Mouse (Mus musculus) heart, embryonic 12.5 days (tissue): ENCODE results near the gene Tas2r135. TPM values are rescaled to one million over a fixed set of nuclear protein-coding genes. Genes with fewer than 3 reads are reported as not detected.

Experiments
- ATAC-seq: fragments of 200-750 bp; cut with Nextera tagmentation; 2 replicates; pipeline ENCODE4 v1.8.0; 2017; ENCODE audit warnings: moderate TSS enrichment, moderate library complexity; ENCODE audit not compliant: insufficient number of reproducible peaks, low FRiP score
- H3K27ac ChIP-seq: fragments of 300-500 bp; sonication (generic); 2 replicates; pipeline ENCODE4 v1.5.1; 2016; ENCODE audit warnings: mild to moderate bottlenecking, moderate library complexity; ENCODE audit not compliant: poor library complexity, severe bottlenecking
- H3K27me3 ChIP-seq: fragments of 300-500 bp; sonication (generic); replicated peaks from 2 replicates; pipeline ENCODE4 v1.6.1; 2016; ENCODE audit warnings: mild to moderate bottlenecking, moderate library complexity
- H3K36me3 ChIP-seq: fragments of 300-500 bp; sonication (generic); 2 replicates; pipeline ENCODE4 v1.6.1; 2016; ENCODE audit warnings: mild to moderate bottlenecking, moderate library complexity
- H3K4me1 ChIP-seq: fragments of 300-500 bp; sonication (generic); replicated peaks from 2 replicates; pipeline ENCODE4 v1.6.1; 2016; ENCODE audit warnings: mild to moderate bottlenecking
- H3K4me2 ChIP-seq: fragments of 300-500 bp; sonication (generic); 2 replicates; pipeline ENCODE4 v1.6.1; 2016; ENCODE audit warnings: mild to moderate bottlenecking, moderate library complexity
- H3K4me3 ChIP-seq: fragments of 300-500 bp; sonication (generic); 2 replicates; pipeline ENCODE4 v1.5.1; 2016; ENCODE audit warnings: mild to moderate bottlenecking
- H3K9ac ChIP-seq: fragments of 300-500 bp; sonication (generic); 2 replicates; pipeline ENCODE4 v1.6.1; 2016; ENCODE audit warnings: mild to moderate bottlenecking, moderate library complexity
- H3K9me3 ChIP-seq: fragments of 300-500 bp; sonication (generic); replicated peaks from 2 replicates; pipeline ENCODE4 v1.6.1; 2016; ENCODE audit warnings: mild to moderate bottlenecking, moderate library complexity
- WGBS: fragments of 180-500 bp; shearing (Covaris S2); methylation state at CpG from one replicate; pipeline ENCODE4 v1.1.7; 2016; 5-methylcytosine and 5-hydroxymethylcytosine counted together
- polyA plus RNA-seq: library from polyadenylated mRNA; unstranded; fragments of >200 nt; fragmentation: Nextera tagmentation; extraction: Ambion mirVana; gene quantifications from 2 replicates; pipeline ENCODE4 v1.2.1, GENCODE M21; 2016

Gene Tas2r135
- polyA plus RNA-seq, 1 experiment from 2014 or later = not detected

DNA sequence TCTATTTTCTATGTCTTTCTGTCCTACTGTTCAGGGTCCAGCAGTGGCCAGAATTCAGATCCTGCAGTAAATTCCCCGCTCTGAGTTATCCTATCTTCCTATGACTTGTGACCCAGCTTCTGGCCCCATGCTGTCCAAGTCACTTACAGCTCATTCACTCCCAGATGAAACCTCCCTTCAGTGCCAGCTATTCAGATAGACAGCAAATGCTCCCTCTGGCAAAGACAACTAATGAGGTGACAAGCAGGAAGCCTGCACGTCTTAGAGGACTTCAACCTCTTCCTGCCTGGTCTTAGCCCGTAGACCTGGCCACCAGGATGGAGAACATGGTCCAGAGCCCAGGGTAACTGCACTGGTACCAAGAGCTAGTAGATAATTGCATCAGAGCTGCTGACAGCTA, 42.3 kb upstream of the Tas2r135 start:
- Histone ChIP-seq H3K9ac (0 out of 2 replicates have a peak overlapping the region, but pooled peaks have one; percentile 44), H3K36me3 (peaks cover 41% of the 10 kb centered on the region), H3K9me3 (no peaks in the 10 kb centered on the region), H3K27ac (peak overlapping the region; percentile 54; the same call in 1 of the 2 replicates), H3K4me1 (peaks cover 55% of the 10 kb centered on the region), H3K27me3 (no peaks in the 10 kb centered on the region), H3K4me3 (no peak overlapping the region), H3K4me2 (no peak overlapping the region; the same call in 1 of the 2 replicates)
- 43% methylated on average over 3 of the region's 3 CpGs for WGBS
- ATAC-seq = no peak

GRCm38 (mm10) chr6:42364066-42364465, 41.2 kb upstream of the Tas2r135 start:
- Histone ChIP-seq H3K27me3 (no peaks in the 10 kb centered on the region), H3K4me2 (no peak overlapping the region), H3K9me3 (no peaks in the 10 kb centered on the region), H3K9ac (no peak overlapping the region), H3K27ac (no peak overlapping the region), H3K36me3 (peaks cover 30% of the 10 kb centered on the region), H3K4me1 (peaks cover 45% of the 10 kb centered on the region), H3K4me3 (no peak overlapping the region)
- ATAC-seq = no peak
- 74% methylated on average over 4 of the region's 4 CpGs for WGBS

GRCm38 (mm10) chr6:42364607-42365006, 40.6 kb upstream of the Tas2r135 start:
- peaks cover 24% of the 10 kb centered on the region for H3K36me3 ChIP-seq
- H3K4me3 ChIP-seq = no peak overlapping the region
- H3K27me3 ChIP-seq = no peaks in the 10 kb centered on the region
- no peak overlapping the region for H3K4me2 ChIP-seq
- H3K4me1 ChIP-seq = peaks cover 41% of the 10 kb centered on the region
- WGBS = 81% methylated on average over 15 of the region's 15 CpGs
- no peaks in the 10 kb centered on the region for H3K9me3 ChIP-seq
- H3K9ac ChIP-seq = no peak overlapping the region
- H3K27ac ChIP-seq = no peak overlapping the region
- no peak for ATAC-seq

DNA sequence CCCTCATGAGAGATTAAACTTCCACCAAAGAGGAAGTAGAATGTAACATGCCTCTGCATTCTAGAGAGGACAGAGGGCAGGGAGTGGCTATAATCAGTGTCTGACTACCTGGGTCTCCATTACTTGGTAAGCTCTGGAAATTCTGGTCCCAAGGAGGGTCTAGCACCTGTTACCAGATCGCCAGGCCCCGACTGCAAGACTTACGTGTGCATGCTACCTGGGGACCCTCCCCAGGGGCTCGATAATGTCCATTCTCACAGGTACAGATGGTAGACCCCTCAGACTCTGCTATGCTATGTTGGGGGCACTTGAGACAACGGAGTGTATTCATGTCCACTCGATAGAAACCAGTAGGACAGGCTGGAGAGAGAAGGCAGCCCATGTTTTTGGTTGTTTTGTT, 40.0 kb upstream of the Tas2r135 start:
- Histone ChIP-seq H3K4me2 (no peak overlapping the region), H3K9me3 (no peaks in the 10 kb centered on the region), H3K27ac (no peak overlapping the region), H3K27me3 (no peaks in the 10 kb centered on the region), H3K4me1 (peaks cover 41% of the 10 kb centered on the region), H3K9ac (no peak overlapping the region), H3K36me3 (peaks cover 18% of the 10 kb centered on the region), H3K4me3 (no peak overlapping the region)
- no peak for ATAC-seq
- 88% methylated on average over 6 of the region's 6 CpGs for WGBS

DNA sequence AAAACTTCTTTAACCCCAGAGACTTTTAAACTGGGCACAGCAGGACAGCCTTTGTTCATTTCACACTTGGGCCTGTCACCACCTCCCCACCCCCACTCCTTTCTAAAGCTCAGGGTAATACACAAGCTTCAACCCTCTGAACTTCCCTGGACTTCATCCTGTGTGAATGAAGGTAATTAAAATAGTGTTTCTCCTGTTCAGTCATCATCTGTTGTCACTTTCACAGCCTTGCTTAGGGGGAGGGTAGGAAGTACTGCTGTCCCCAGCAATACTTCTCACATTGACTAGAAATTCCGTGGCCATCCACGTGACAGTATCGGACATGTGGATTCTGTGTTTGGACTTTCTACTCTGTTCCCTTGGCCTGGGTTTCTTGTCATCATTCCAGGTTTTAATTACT, 35.4 kb upstream of the Tas2r135 start:
- Histone ChIP-seq H3K27ac (peak overlapping the region; percentile 43; the same call in 1 of the 2 replicates), H3K36me3 (no peaks in the 10 kb centered on the region), H3K4me1 (peaks cover 45% of the 10 kb centered on the region), H3K4me2 (peak overlapping the region; percentile 40), H3K9me3 (no peaks in the 10 kb centered on the region), H3K27me3 (no peaks in the 10 kb centered on the region), H3K9ac (no peak overlapping the region), H3K4me3 (no peak overlapping the region)
- peak; percentile 43; the same call in 1 of the 2 replicates for ATAC-seq
- 12% methylated on average over 3 of the region's 3 CpGs for WGBS

GRCm38 (mm10) chr6:42370630-42371363, 34.4 kb upstream of the Tas2r135 start:
- no peaks in the 10 kb centered on the region for H3K27me3 ChIP-seq
- no peaks in the 10 kb centered on the region for H3K9me3 ChIP-seq
- 58% methylated on average over 4 of the region's 4 CpGs for WGBS
- H3K9ac ChIP-seq = no peak overlapping the region
- H3K4me3 ChIP-seq = no peak overlapping the region
- no peaks in the 10 kb centered on the region for H3K36me3 ChIP-seq
- no peak overlapping the region for H3K27ac ChIP-seq
- peaks cover 54% of the 10 kb centered on the region for H3K4me1 ChIP-seq
- no peak for ATAC-seq
- no peak overlapping the region for H3K4me2 ChIP-seq

DNA sequence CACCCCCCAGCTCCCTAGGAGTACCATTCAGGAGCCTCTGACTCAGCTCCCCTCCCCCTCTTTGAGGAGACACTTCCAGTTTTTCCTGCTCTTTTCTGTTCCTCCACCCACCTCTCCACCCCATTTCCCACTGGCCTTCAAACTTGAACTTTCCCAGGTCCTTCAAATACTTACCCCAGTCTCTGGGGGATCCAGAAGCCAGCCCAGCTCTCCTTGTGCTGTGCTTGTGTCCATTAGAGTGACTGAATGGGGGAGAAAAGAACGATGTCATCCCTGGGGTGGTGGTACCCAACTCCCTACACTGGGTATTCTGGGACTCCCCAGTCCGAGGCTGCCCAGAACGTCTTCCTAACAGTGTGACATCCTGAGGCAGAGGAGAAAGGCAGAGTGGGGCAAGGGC, 33.2 kb upstream of the Tas2r135 start:
- no peaks in the 10 kb centered on the region for H3K27me3 ChIP-seq
- no peak overlapping the region; the same call in 1 of the 2 replicates for H3K9ac ChIP-seq
- H3K4me1 ChIP-seq = peaks cover 66% of the 10 kb centered on the region
- 8% methylated on average over 3 of the region's 3 CpGs for WGBS
- no peak overlapping the region for H3K4me3 ChIP-seq
- no peaks in the 10 kb centered on the region for H3K9me3 ChIP-seq
- H3K36me3 ChIP-seq = no peaks in the 10 kb centered on the region
- no peak overlapping the region for H3K27ac ChIP-seq
- ATAC-seq = no peak
- H3K4me2 ChIP-seq = peak overlapping the region; percentile 97

GRCm38 (mm10) chr6:42372421-42372815, 32.8 kb upstream of the Tas2r135 start:
- ATAC-seq = 0 out of 2 replicates have a peak, but pooled peaks have one; percentile 19
- Histone ChIP-seq H3K4me1 (peaks cover 66% of the 10 kb centered on the region), H3K9ac (peak overlapping the region; percentile 79), H3K9me3 (no peaks in the 10 kb centered on the region), H3K4me3 (peak overlapping the region; percentile 58), H3K4me2 (peak overlapping the region; percentile 97), H3K36me3 (no peaks in the 10 kb centered on the region), H3K27me3 (no peaks in the 10 kb centered on the region), H3K27ac (0 out of 2 replicates have a peak overlapping the region, but pooled peaks have one; percentile 49)
- WGBS = 21% methylated on average over 9 of the region's 9 CpGs

DNA sequence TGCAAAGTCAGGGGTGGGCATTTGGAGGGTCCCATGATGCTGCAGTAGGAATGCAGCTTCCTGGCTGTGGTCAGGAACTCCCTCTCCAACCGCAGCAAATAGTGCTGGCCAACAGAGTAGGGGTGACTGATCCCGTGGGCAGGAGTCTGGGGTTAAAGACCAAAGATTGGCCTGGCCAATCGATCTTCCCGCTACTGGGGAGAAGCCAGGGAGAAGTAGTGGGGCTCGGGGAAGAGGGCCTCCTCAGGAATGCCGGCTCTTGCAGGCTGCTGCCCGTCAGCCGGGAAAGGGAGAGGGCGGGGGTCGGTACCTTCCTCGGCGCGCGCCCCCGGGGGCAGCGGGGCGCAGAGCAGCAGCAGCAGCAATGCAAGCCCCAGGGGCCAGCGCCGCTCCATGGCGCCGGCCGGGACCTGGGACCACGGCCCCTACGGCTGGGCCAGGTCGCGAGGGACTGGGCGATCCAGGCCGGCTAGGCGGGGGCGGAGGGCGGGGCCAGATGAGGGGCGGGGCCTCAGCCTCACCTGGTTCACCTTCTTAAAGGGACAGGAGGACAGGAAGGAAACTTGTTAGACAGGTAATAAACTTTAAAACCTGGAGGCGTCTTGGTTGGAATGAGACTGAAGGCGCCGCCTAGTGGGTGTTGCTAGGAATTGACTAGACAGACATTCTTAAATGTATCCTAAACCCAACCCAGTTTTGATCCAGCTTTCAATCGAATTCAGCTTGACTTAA, 32.3 kb upstream of the Tas2r135 start, which contains the start of gene Epha1:
Gene Epha1 (minus strand): TSS at position 453 of the 732 bp plus-strand sequence.
- Histone ChIP-seq H3K4me3 (peak within 1 kb of the TSS; percentile 58), H3K27me3 (no peaks in the 10 kb centered on the region), H3K9me3 (no peaks in the 10 kb centered on the region), H3K27ac (peak within 1 kb of the TSS; percentile 49; the same call in 1 of the 2 replicates), H3K4me1 (peaks cover 66% of the 10 kb centered on the region), H3K9ac (peak within 1 kb of the TSS; percentile 79), H3K36me3 (no peaks in the 10 kb centered on the region), H3K4me2 (peak within 1 kb of the TSS; percentile 97)
- ATAC-seq = peak; percentile 58
- 1% methylated on average over 35 of the region's 36 CpGs for WGBS

DNA sequence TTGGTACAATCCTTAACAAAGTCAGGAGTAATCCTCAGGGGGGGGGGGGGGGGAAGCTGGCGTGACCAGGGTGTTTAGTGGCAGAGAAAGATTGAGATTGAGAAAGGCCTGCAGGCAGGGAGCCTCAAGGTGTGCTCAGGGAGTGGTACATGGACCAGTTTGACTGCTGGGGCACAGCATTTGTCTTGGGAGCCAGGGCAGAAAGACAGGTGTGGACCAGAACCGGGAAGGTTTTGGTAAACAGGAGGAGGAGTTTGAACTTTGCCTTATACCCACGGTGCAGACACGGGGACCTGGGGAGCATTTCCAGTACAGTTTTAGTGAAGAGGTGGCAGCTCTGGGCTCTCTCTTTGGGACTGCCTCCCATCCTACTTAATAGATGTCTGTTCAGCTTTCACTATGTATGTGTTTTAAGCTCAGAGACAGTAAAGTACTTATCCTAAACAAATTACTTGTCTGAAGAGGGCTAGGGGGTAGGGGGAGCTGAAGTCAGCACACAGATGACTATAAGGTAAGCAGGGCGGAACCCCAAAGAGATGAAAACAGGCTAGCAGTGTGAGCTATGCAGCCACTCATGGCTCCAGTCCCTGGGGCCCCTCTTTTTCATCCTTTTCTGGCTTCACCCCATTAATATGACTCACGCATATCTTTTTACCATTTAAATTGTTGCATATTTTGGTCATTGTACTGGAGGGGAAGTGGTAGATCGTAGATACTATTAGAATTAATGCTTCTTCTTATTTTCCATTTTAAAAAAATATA, 31.4 kb upstream of the Tas2r135 start:
- Histone ChIP-seq H3K27ac (0 out of 2 replicates have a peak overlapping the region, but pooled peaks have one; percentile 8), H3K9me3 (no peaks in the 10 kb centered on the region), H3K4me2 (peak overlapping the region; percentile 97), H3K36me3 (no peaks in the 10 kb centered on the region), H3K9ac (peak overlapping the region; percentile 79; the same call in 1 of the 2 replicates), H3K4me3 (peak overlapping the region; percentile 58), H3K4me1 (peaks cover 66% of the 10 kb centered on the region), H3K27me3 (no peaks in the 10 kb centered on the region)
- no peak for ATAC-seq
- 43% methylated on average over 7 of the region's 7 CpGs for WGBS
